Mouse (Mus musculus): ENCODE results near the gene Atf6. TPM values are rescaled to one million over a fixed set of nuclear protein-coding genes. Genes with fewer than 3 reads are reported as not detected.

The Atf6 gene
- polyA plus RNA-seq, 1 experiment, result 9.6 TPM

- Histone ChIP-seq H3K36me3 (ENCODE audit: control insufficient read depth, insufficient read depth, low read length) (no peaks in the 10 kb centered on the region), H3K27me3 (ENCODE audit: control insufficient read depth, insufficient read depth, low read length) (no peaks in the 10 kb centered on the region), H3K27ac (ENCODE audit: insufficient read depth, low read length) (no peak overlapping the region), H3K4me1 (ENCODE audit: control insufficient read depth, insufficient read depth, insufficient read length) (no peaks in the 10 kb centered on the region), H3K4me3 (ENCODE audit: extremely low read depth, insufficient read depth, insufficient read length) (no peak overlapping the region)
- no peak for DNase-seq (ENCODE audit: low read depth in 1 of 2, low spot score in 2 of 2)
- 86% methylated on average over 13 of the region's 13 CpGs for WGBS
- TF ChIP-seq CTCF (IDR thresholded peaks at IDR 0.05; ENCODE audit: extremely low read depth, insufficient read depth, insufficient read length, insufficient replicate concordance) (no peak), POLR2A (IDR thresholded peaks at IDR 0.05; ENCODE audit: low read depth, low read length) (no peak)
These were observed 209.8 kb downstream of the Atf6 start for GRCm38 (mm10) chr1:170657643-170658314.

GRCm38 (mm10) chr1:170657228-170657521 lies 210.4 kb downstream of the Atf6 start:
- TF ChIP-seq POLR2A (IDR thresholded peaks at IDR 0.05; ENCODE audit: low read depth, low read length), result no peak
- TF ChIP-seq CTCF (IDR thresholded peaks at IDR 0.05; ENCODE audit: extremely low read depth, insufficient read depth, insufficient read length, insufficient replicate concordance), result no peak
- Histone ChIP-seq H3K36me3 (ENCODE audit: control insufficient read depth, insufficient read depth, low read length) (no peaks in the 10 kb centered on the region), H3K27ac (ENCODE audit: insufficient read depth, low read length) (no peak overlapping the region), H3K27me3 (ENCODE audit: control insufficient read depth, insufficient read depth, low read length) (no peaks in the 10 kb centered on the region), H3K4me3 (ENCODE audit: extremely low read depth, insufficient read depth, insufficient read length) (no peak overlapping the region), H3K4me1 (ENCODE audit: control insufficient read depth, insufficient read depth, insufficient read length) (no peaks in the 10 kb centered on the region)
- WGBS, result 74% methylated on average over 2 of the region's 2 CpGs
- no peak for DNase-seq (ENCODE audit: low read depth in 1 of 2, low spot score in 2 of 2)

- Histone ChIP-seq H3K27ac (ENCODE audit: insufficient read depth, low read length) (no peak overlapping the region), H3K36me3 (ENCODE audit: control insufficient read depth, insufficient read depth, low read length) (no peaks in the 10 kb centered on the region), H3K4me1 (ENCODE audit: control insufficient read depth, insufficient read depth, insufficient read length) (no peaks in the 10 kb centered on the region), H3K27me3 (ENCODE audit: control insufficient read depth, insufficient read depth, low read length) (no peaks in the 10 kb centered on the region), H3K4me3 (ENCODE audit: extremely low read depth, insufficient read depth, insufficient read length) (no peak overlapping the region)
- DNase-seq (ENCODE audit: low read depth in 1 of 2, low spot score in 2 of 2), result no peak
- 85% methylated on average over 11 of the region's 11 CpGs for WGBS
- no peak for TF ChIP-seq POLR2A (IDR thresholded peaks at IDR 0.05; ENCODE audit: low read depth, low read length)
- no peak for TF ChIP-seq CTCF (IDR thresholded peaks at IDR 0.05; ENCODE audit: extremely low read depth, insufficient read depth, insufficient read length, insufficient replicate concordance)
These were observed 210.9 kb downstream of the Atf6 start for GRCm38 (mm10) chr1:170656518-170657227.

- DNase-seq (ENCODE audit: low read depth in 1 of 2, low spot score in 2 of 2), result no peak
- H3K36me3 ChIP-seq (ENCODE audit: control insufficient read depth, insufficient read depth, low read length), result no peaks in the 10 kb centered on the region
- 73% methylated on average over 5 of the region's 5 CpGs for WGBS
- H3K27me3 ChIP-seq (ENCODE audit: control insufficient read depth, insufficient read depth, low read length), result no peaks in the 10 kb centered on the region
- H3K4me3 ChIP-seq (ENCODE audit: extremely low read depth, insufficient read depth, insufficient read length), result no peak overlapping the region
- TF ChIP-seq POLR2A (IDR thresholded peaks at IDR 0.05; ENCODE audit: low read depth, low read length), result no peak
- no peak for TF ChIP-seq CTCF (IDR thresholded peaks at IDR 0.05; ENCODE audit: extremely low read depth, insufficient read depth, insufficient read length, insufficient replicate concordance)
- no peak overlapping the region for H3K27ac ChIP-seq (ENCODE audit: insufficient read depth, low read length)
- no peaks in the 10 kb centered on the region for H3K4me1 ChIP-seq (ENCODE audit: control insufficient read depth, insufficient read depth, insufficient read length)
These were observed 212.2 kb downstream of the Atf6 start for GRCm38 (mm10) chr1:170655280-170655917.

Other genes with a start within 250 kb of the Atf6 start
- 4.0 and 6.5 TPM in 2 replicates for gene Olfml2b, start 223.2 kb downstream of the Atf6 start, polyA plus RNA-seq (2012; rRNA removed)
- 0.44 and 1.2 TPM in 2 replicates for gene Gm26620, start 17.3 kb upstream of the Atf6 start, polyA plus RNA-seq (2012; rRNA removed)
- 11.0 and 15.0 TPM in 2 replicates for gene Dusp12, start 17.8 kb upstream of the Atf6 start, polyA plus RNA-seq (2012; rRNA removed)
- gene Fcrlb, start 45.2 kb upstream of the Atf6 start, polyA plus RNA-seq (2012; rRNA removed), result 1.5 and 2.5 TPM in 2 replicates
- 116 and 142 TPM in 2 replicates for gene Fcrla, start 59.8 kb upstream of the Atf6 start, polyA plus RNA-seq (2012; rRNA removed)
- 47.5 and 71.3 TPM in 2 replicates for gene Fcgr2b, start 108.8 kb upstream of the Atf6 start, polyA plus RNA-seq (2012; rRNA removed)
- 7.6 and 11.4 TPM in 2 replicates for gene Fcgr4, start 151.1 kb upstream of the Atf6 start, polyA plus RNA-seq (2012; rRNA removed)
- 20.6 and 24.5 TPM in 2 replicates for gene Fcgr3, start 197.2 kb upstream of the Atf6 start, polyA plus RNA-seq (2012; rRNA removed)
- gene Cfap126, start 246.1 kb upstream of the Atf6 start, polyA plus RNA-seq (2012; rRNA removed), result 2.4 and 3.4 TPM in 2 replicates